Mouse (Mus musculus) hindbrain, embryonic 13.5 days (tissue): ENCODE measurements around the gene Irx6. TPM values are rescaled to one million over a fixed set of nuclear protein-coding genes. Genes with fewer than 3 reads are reported as not detected.

ENCODE experiments used
- ATAC-seq: fragments of 200-750 bp; cut with Nextera tagmentation; 2 replicates; pipeline ENCODE4 v1.8.0; 2017; ENCODE audit warnings: moderate TSS enrichment; ENCODE audit not compliant: low FRiP score
- H3K27ac ChIP-seq: fragments of 300-500 bp; sonication (generic); 2 replicates; pipeline ENCODE4 v1.5.1; 2015; ENCODE audit warnings: inconsistent platforms, mild to moderate bottlenecking, moderate library complexity
- H3K27me3 ChIP-seq: fragments of 300-500 bp; sonication (generic); 2 replicates; pipeline ENCODE4 v1.6.1; 2015; ENCODE audit warnings: mild to moderate bottlenecking, inconsistent platforms
- H3K36me3 ChIP-seq: fragments of 300-500 bp; sonication (generic); 2 replicates; pipeline ENCODE4 v1.6.1; 2015; ENCODE audit warnings: mild to moderate bottlenecking, inconsistent platforms
- H3K4me1 ChIP-seq: fragments of 300-500 bp; sonication (generic); replicated peaks from 2 replicates; pipeline ENCODE4 v1.6.1; 2015; ENCODE audit warnings: inconsistent platforms
- H3K4me2 ChIP-seq: fragments of 300-500 bp; sonication (generic); 2 replicates; pipeline ENCODE4 v1.6.1; 2015; ENCODE audit warnings: inconsistent platforms, mild to moderate bottlenecking, moderate library complexity
- H3K4me3 ChIP-seq: fragments of 300-500 bp; sonication (generic); 2 replicates; pipeline ENCODE4 v1.5.1; 2015; ENCODE audit warnings: mild to moderate bottlenecking, inconsistent platforms
- H3K9ac ChIP-seq: fragments of 300-500 bp; sonication (generic); 2 replicates; pipeline ENCODE4 v1.6.1; 2015; ENCODE audit warnings: mild to moderate bottlenecking, inconsistent platforms
- H3K9me3 ChIP-seq: fragments of 300-500 bp; sonication (generic); 2 replicates; pipeline ENCODE4 v1.6.1; 2016; ENCODE audit warnings: inconsistent platforms
- WGBS: fragments of 180-500 bp; shearing (Covaris S2); methylation state at CpG from one replicate; pipeline ENCODE4 v1.1.7; 2015; 5-methylcytosine and 5-hydroxymethylcytosine counted together
- polyA plus RNA-seq: library from polyadenylated mRNA; unstranded; fragments of >200 nt; fragmentation: Nextera tagmentation; extraction: Ambion mirVana; gene quantifications from 2 replicates; pipeline ENCODE4 v1.2.1, GENCODE M21; 2015

Irx6 gene
- polyA plus RNA-seq = 0.77 and 2.2 TPM in 2 replicates

- Histone ChIP-seq H3K27ac (no peak within 1 kb of the TSS), H3K27me3 (peaks cover 97% of the 10 kb centered on the region), H3K4me1 (peaks cover 46% of the 10 kb centered on the region), H3K4me2 (peak within 1 kb of the TSS; percentile 87), H3K4me3 (peak within 1 kb of the TSS; percentile 48), H3K9me3 (no peaks in the 10 kb centered on the region), H3K36me3 (no peaks in the 10 kb centered on the region), H3K9ac (peak within 1 kb of the TSS; percentile 67)
- 1% methylated on average over 58 of the region's 62 CpGs for WGBS
- ATAC-seq = no peak
These were observed at the start of gene Irx6 for GRCm38 (mm10) chr8:92674244-92675128. Gene Irx6, plus strand, starts transcription at chr8:92674288.

- no peak for ATAC-seq
- no peaks in the 10 kb centered on the region for H3K27me3 ChIP-seq
- no peaks in the 10 kb centered on the region for H3K36me3 ChIP-seq
- H3K4me1 ChIP-seq = no peaks in the 10 kb centered on the region
- WGBS = 57% methylated on average over 14 of the region's 14 CpGs
- peak overlapping the region; percentile 18; the same call in 1 of the 2 replicates for H3K27ac ChIP-seq
- H3K9ac ChIP-seq = no peak overlapping the region
- H3K4me3 ChIP-seq = no peak overlapping the region
- no peaks in the 10 kb centered on the region for H3K9me3 ChIP-seq
- H3K4me2 ChIP-seq = no peak overlapping the region
These were observed 45.1 kb upstream of the Irx6 start for GRCm38 (mm10) chr8:92628711-92629650.

- Histone ChIP-seq H3K9me3 (no peaks in the 10 kb centered on the region), H3K36me3 (no peaks in the 10 kb centered on the region), H3K4me1 (no peaks in the 10 kb centered on the region), H3K9ac (no peak overlapping the region), H3K4me3 (no peak overlapping the region), H3K27ac (no peak overlapping the region), H3K4me2 (no peak overlapping the region), H3K27me3 (no peaks in the 10 kb centered on the region)
- ATAC-seq = no peak
- WGBS = 96% methylated on average over 5 of the region's 5 CpGs
These were observed 40.9 kb upstream of the Irx6 start for GRCm38 (mm10) chr8:92633199-92633598.

- no peak for ATAC-seq
- 88% methylated on average over 8 of the region's 8 CpGs for WGBS
These were observed 33.3 kb upstream of the Irx6 start for GRCm38 (mm10) chr8:92640820-92641219.

GRCm38 (mm10) chr8:92646637-92647036 is 27.5 kb upstream of the Irx6 start:
- Histone ChIP-seq H3K9me3 (no peaks in the 10 kb centered on the region), H3K4me3 (no peak overlapping the region), H3K27me3 (no peaks in the 10 kb centered on the region), H3K4me1 (no peaks in the 10 kb centered on the region), H3K36me3 (no peaks in the 10 kb centered on the region), H3K9ac (no peak overlapping the region), H3K4me2 (no peak overlapping the region), H3K27ac (no peak overlapping the region)
- no peak for ATAC-seq
- 61% methylated on average over 2 of the region's 2 CpGs for whole genome bisulfite sequencing

More at GRCm38 (mm10) chr8:92640820-92641219, 33.3 kb upstream of the Irx6 start:
- no peak overlapping the region for H3K9ac ChIP-seq
- H3K36me3 ChIP-seq = no peaks in the 10 kb centered on the region
- H3K9me3 ChIP-seq = no peaks in the 10 kb centered on the region
- H3K4me3 ChIP-seq = no peak overlapping the region
- no peak overlapping the region for H3K27ac ChIP-seq
- no peak overlapping the region for H3K4me2 ChIP-seq
- H3K4me1 ChIP-seq = no peaks in the 10 kb centered on the region
- H3K27me3 ChIP-seq = no peaks in the 10 kb centered on the region

GRCm38 (mm10) chr8:92664207-92664606 is 9.9 kb upstream of the Irx6 start:
- no peaks in the 10 kb centered on the region for H3K9me3 ChIP-seq
- H3K4me3 ChIP-seq = no peak overlapping the region
- H3K4me2 ChIP-seq = no peak overlapping the region
- no peak for ATAC-seq
- H3K27ac ChIP-seq = no peak overlapping the region
- WGBS = 39% methylated on average over 4 of the region's 4 CpGs
- no peaks in the 10 kb centered on the region for H3K4me1 ChIP-seq
- H3K9ac ChIP-seq = no peak overlapping the region
- H3K36me3 ChIP-seq = no peaks in the 10 kb centered on the region
- H3K27me3 ChIP-seq = peaks cover 23% of the 10 kb centered on the region; the same call in 1 of the 2 replicates

GRCm38 (mm10) chr8:92670236-92670635 is 3.9 kb upstream of the Irx6 start:
- Histone ChIP-seq H3K27me3 (peaks cover 77% of the 10 kb centered on the region), H3K36me3 (no peaks in the 10 kb centered on the region), H3K4me1 (peaks cover 37% of the 10 kb centered on the region), H3K27ac (no peak overlapping the region), H3K4me3 (no peak overlapping the region), H3K9me3 (no peaks in the 10 kb centered on the region), H3K9ac (0 out of 2 replicates have a peak overlapping the region, but pooled peaks have one; percentile 9), H3K4me2 (peak overlapping the region; percentile 22)
- WGBS = 29% methylated on average over 11 of the region's 11 CpGs
- no peak for ATAC-seq

- WGBS = 16% methylated on average over 12 of the region's 12 CpGs
- H3K4me2 ChIP-seq = peak overlapping the region; percentile 22
- H3K4me1 ChIP-seq = peaks cover 37% of the 10 kb centered on the region
- H3K9ac ChIP-seq = 0 out of 2 replicates have a peak overlapping the region, but pooled peaks have one; percentile 9
- no peak overlapping the region for H3K27ac ChIP-seq
- no peak overlapping the region for H3K4me3 ChIP-seq
- H3K36me3 ChIP-seq = no peaks in the 10 kb centered on the region
- peaks cover 82% of the 10 kb centered on the region for H3K27me3 ChIP-seq
- no peak for ATAC-seq
- no peaks in the 10 kb centered on the region for H3K9me3 ChIP-seq
These were observed 3.4 kb upstream of the Irx6 start for GRCm38 (mm10) chr8:92670656-92671195.

GRCm38 (mm10) chr8:92671892-92672291 is 2.2 kb upstream of the Irx6 start:
- no peaks in the 10 kb centered on the region for H3K36me3 ChIP-seq
- H3K27me3 ChIP-seq = peaks cover 85% of the 10 kb centered on the region
- no peak overlapping the region for H3K27ac ChIP-seq
- H3K9me3 ChIP-seq = no peaks in the 10 kb centered on the region
- ATAC-seq = no peak
- H3K4me1 ChIP-seq = peaks cover 37% of the 10 kb centered on the region
- no peak overlapping the region for H3K4me3 ChIP-seq
- no peak overlapping the region for H3K4me2 ChIP-seq
- no peak overlapping the region for H3K9ac ChIP-seq
- 74% methylated on average over 4 of the region's 4 CpGs for WGBS

- H3K9ac ChIP-seq = peak overlapping the region; percentile 39; the same call in 1 of the 2 replicates
- peak overlapping the region; percentile 48 for H3K4me3 ChIP-seq
- H3K27ac ChIP-seq = no peak overlapping the region
- WGBS = 5% methylated on average over 11 of the region's 11 CpGs
- H3K4me2 ChIP-seq = peak overlapping the region; percentile 87
- H3K4me1 ChIP-seq = peaks cover 41% of the 10 kb centered on the region
- ATAC-seq = peak; percentile 9; the same call in 1 of the 2 replicates
- H3K9me3 ChIP-seq = no peaks in the 10 kb centered on the region
- peaks cover 89% of the 10 kb centered on the region for H3K27me3 ChIP-seq
- H3K36me3 ChIP-seq = no peaks in the 10 kb centered on the region
These were observed 987 bp upstream of the Irx6 start for GRCm38 (mm10) chr8:92673101-92673500.

GRCm38 (mm10) chr8:92673555-92674243 is 389 bp upstream of the Irx6 start:
- Histone ChIP-seq H3K27ac (no peak overlapping the region), H3K4me1 (peaks cover 46% of the 10 kb centered on the region), H3K36me3 (no peaks in the 10 kb centered on the region), H3K9me3 (no peaks in the 10 kb centered on the region), H3K4me3 (peak overlapping the region; percentile 48), H3K27me3 (peaks cover 95% of the 10 kb centered on the region), H3K4me2 (peak overlapping the region; percentile 87), H3K9ac (peak overlapping the region; percentile 67; the same call in 1 of the 2 replicates)
- peak; percentile 80 for ATAC-seq
- WGBS = under 1% methylated on average over 30 of the region's 30 CpGs
